Mouse (Mus musculus) midbrain, embryonic 14.5 days (tissue): ENCODE data around the gene Cenpe. TPM values are rescaled to one million over a fixed set of nuclear protein-coding genes. Genes with fewer than 3 reads are reported as not detected.
A peak's percentile ranks its signal among the peaks of the same experiment; 100 is the strongest.

ENCODE experiments used
- ATAC-seq: fragments of 200-750 bp; cut with Nextera tagmentation; 2 replicates; pipeline ENCODE4 v1.8.0; 2017; ENCODE audit warnings: moderate number of reproducible peaks, moderate library complexity; ENCODE audit not compliant: low FRiP score, low TSS enrichment
- DNase-seq: peaks from one replicate; pipeline ENCODE4 v3.0.0-alpha.2; 2015
- H3K27ac ChIP-seq: fragments of 300-500 bp; sonication (generic); replicated peaks from 2 replicates; pipeline ENCODE4 v1.5.1; 2014; ENCODE audit warnings: mild to moderate bottlenecking, low read depth, low read length, moderate library complexity
- H3K27me3 ChIP-seq: fragments of 300-500 bp; sonication (generic); 2 replicates; pipeline ENCODE4 v1.6.1; 2014; ENCODE audit warnings: low read length, control low read depth, mixed read lengths; ENCODE audit not compliant: control insufficient read depth, insufficient read depth
- H3K36me3 ChIP-seq: fragments of 300-500 bp; sonication (generic); 2 replicates; pipeline ENCODE4 v1.6.1; 2014; ENCODE audit warnings: low read length, control low read depth; ENCODE audit not compliant: control insufficient read depth, insufficient read depth
- H3K4me1 ChIP-seq: fragments of 300-500 bp; sonication (generic); 2 replicates; pipeline ENCODE4 v1.6.1; 2014; ENCODE audit warnings: mild to moderate bottlenecking, antibody characterized with exemption, low read length, control low read depth; ENCODE audit not compliant: control insufficient read depth, insufficient read depth
- H3K4me2 ChIP-seq: fragments of 300-500 bp; sonication (generic); 2 replicates; pipeline ENCODE4 v1.6.1; 2014; ENCODE audit warnings: mild to moderate bottlenecking, low read length, moderate library complexity
- H3K4me3 ChIP-seq: fragments of 300-500 bp; sonication (generic); replicated peaks from 2 replicates; pipeline ENCODE4 v1.5.1; 2014; ENCODE audit warnings: low read depth, low read length
- H3K9ac ChIP-seq: fragments of 300-500 bp; sonication (generic); replicated peaks from 2 replicates; pipeline ENCODE4 v1.6.1; 2014; ENCODE audit warnings: mild to moderate bottlenecking, low read length, moderate library complexity
- H3K9me3 ChIP-seq: fragments of 300-500 bp; sonication (generic); 2 replicates; pipeline ENCODE4 v1.6.1; 2016; ENCODE audit warnings: low read length, control low read depth, mixed read lengths; ENCODE audit not compliant: control insufficient read depth
- WGBS: fragments of 180-500 bp; shearing (Covaris S2); extraction: QIAGEN DNeasy Blood & Tissue Kit; methylation state at CpG from one replicate; pipeline ENCODE4 v1.1.7; 2014; 5-methylcytosine and 5-hydroxymethylcytosine counted together
- polyA plus RNA-seq: library from polyadenylated mRNA; unstranded; fragments of >200 nt; fragmentation: Nextera tagmentation; extraction: Ambion mirVana; gene quantifications from 2 replicates; pipeline ENCODE4 v1.2.1, GENCODE M21; 2014

Gene Cenpe
- polyA plus RNA-seq, 1 experiment from 2014 or later, result 7.9 TPM

DNA sequence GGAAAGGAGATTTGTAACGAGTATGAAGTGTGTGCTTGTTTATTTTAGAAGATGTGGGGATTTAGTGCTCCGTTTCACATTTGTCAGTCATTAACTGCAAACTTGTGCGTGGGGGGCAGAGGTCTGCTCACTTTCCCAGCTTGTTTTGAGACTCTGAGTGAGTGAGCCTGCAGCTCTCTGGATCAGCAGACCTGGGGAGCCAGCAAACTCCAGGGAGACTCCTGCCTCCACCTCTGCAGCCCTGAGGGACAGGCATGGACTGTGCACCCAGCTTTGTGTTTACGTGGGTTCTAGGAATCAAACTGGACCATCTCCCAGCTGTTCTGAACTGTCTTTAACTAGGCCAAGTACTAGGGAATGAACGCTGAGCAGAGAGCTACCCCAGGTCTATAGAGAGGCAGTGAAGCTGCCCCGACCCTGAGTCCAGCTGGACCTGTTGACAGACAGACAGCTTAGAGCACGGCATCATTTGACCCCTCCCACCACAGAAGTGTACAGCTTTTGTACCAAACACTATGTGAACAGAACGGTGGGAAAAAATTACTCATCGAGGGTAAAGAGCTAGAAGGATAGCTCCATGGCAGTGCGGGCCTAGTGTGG, 57.2 kb downstream of the Cenpe start:
- H3K9me3 ChIP-seq, result no peaks in the 10 kb centered on the region
- no peaks in the 10 kb centered on the region for H3K4me1 ChIP-seq
- no peak overlapping the region for H3K4me2 ChIP-seq
- H3K27me3 ChIP-seq, result no peaks in the 10 kb centered on the region
- no peak overlapping the region for H3K27ac ChIP-seq
- 95% methylated on average over 10 of the region's 10 CpGs for WGBS
- no peak overlapping the region for H3K9ac ChIP-seq
- H3K4me3 ChIP-seq, result no peak overlapping the region
- ATAC-seq (no peak), DNase-seq (no peak)
- peaks cover 5% of the 10 kb centered on the region; the same call in 1 of the 2 replicates for H3K36me3 ChIP-seq

GRCm38 (mm10) chr3:135272627-135273026, 60.3 kb downstream of the Cenpe start:
- 82% methylated on average over 12 of the region's 12 CpGs for WGBS
- no peak overlapping the region for H3K4me3 ChIP-seq
- H3K4me2 ChIP-seq, result no peak overlapping the region
- H3K27me3 ChIP-seq, result no peaks in the 10 kb centered on the region
- H3K36me3 ChIP-seq, result peaks cover 3% of the 10 kb centered on the region; the same call in 1 of the 2 replicates
- ATAC-seq (no peak), DNase-seq (peak; percentile 44)
- no peaks in the 10 kb centered on the region for H3K4me1 ChIP-seq
- no peaks in the 10 kb centered on the region for H3K9me3 ChIP-seq
- H3K27ac ChIP-seq, result no peak overlapping the region
- no peak overlapping the region for H3K9ac ChIP-seq

GRCm38 (mm10) chr3:135273047-135273446, 60.7 kb downstream of the Cenpe start:
- no peak overlapping the region for H3K9ac ChIP-seq
- no peaks in the 10 kb centered on the region for H3K27me3 ChIP-seq
- H3K4me3 ChIP-seq, result no peak overlapping the region
- H3K4me1 ChIP-seq, result no peaks in the 10 kb centered on the region
- ATAC-seq (no peak), DNase-seq (no peak)
- no peak overlapping the region for H3K4me2 ChIP-seq
- peaks cover 3% of the 10 kb centered on the region; the same call in 1 of the 2 replicates for H3K36me3 ChIP-seq
- no peak overlapping the region for H3K27ac ChIP-seq
- WGBS, result 93% methylated on average over 13 of the region's 13 CpGs
- no peaks in the 10 kb centered on the region for H3K9me3 ChIP-seq

DNA sequence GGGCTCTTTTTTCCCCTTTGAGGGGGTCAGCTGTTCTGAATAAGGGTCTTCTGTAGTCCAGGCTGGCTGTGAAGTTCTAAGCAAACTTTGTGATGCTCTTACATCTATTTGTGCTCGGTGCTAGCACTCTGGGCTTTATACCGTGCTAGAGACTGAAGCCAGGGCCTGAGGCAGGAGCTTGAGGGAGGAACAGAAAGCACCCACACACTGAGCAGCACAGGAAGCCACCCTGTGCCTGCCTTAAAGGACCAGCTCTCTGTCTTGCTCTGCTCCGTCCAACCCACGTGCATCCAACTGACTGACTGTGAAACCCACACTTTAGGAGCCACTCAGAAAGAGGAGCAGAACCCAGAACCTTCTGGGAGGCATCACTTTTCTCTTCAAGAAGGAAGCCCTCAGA, 67.8 kb downstream of the Cenpe start:
- peak overlapping the region; percentile 32; the same call in 1 of the 2 replicates for H3K27ac ChIP-seq
- no peak for DNase-seq
- no peak for ATAC-seq
- H3K4me3 ChIP-seq, result no peak overlapping the region
- H3K4me2 ChIP-seq, result no peak overlapping the region
- WGBS, result 81% methylated on average over 4 of the region's 4 CpGs
- H3K9me3 ChIP-seq, result no peaks in the 10 kb centered on the region
- H3K9ac ChIP-seq, result no peak overlapping the region
- no peaks in the 10 kb centered on the region for H3K27me3 ChIP-seq
- H3K36me3 ChIP-seq, result no peaks in the 10 kb centered on the region
- H3K4me1 ChIP-seq, result 0 out of 2 replicates have a peak, but pooled peaks cover 3% of the 10 kb centered on the region

GRCm38 (mm10) chr3:135280669-135281415, 68.5 kb downstream of the Cenpe start, which contains the start of gene Bdh2:
Gene Bdh2, plus strand, starts transcription at chr3:135281221.
- DNase-seq (peak; percentile 95), ATAC-seq (peak; percentile 84)
- H3K27me3 ChIP-seq, result no peaks in the 10 kb centered on the region
- H3K4me3 ChIP-seq, result no peak within 1 kb of the TSS
- peak within 1 kb of the TSS; percentile 32 for H3K27ac ChIP-seq
- H3K9ac ChIP-seq, result peak within 1 kb of the TSS; percentile 29
- WGBS, result 24% methylated on average over 14 of the region's 14 CpGs
- no peaks in the 10 kb centered on the region for H3K9me3 ChIP-seq
- no peaks in the 10 kb centered on the region for H3K36me3 ChIP-seq
- 0 out of 2 replicates have a peak within 1 kb of the TSS, but pooled peaks have one; percentile 0 for H3K4me2 ChIP-seq
- 0 out of 2 replicates have a peak, but pooled peaks cover 3% of the 10 kb centered on the region for H3K4me1 ChIP-seq

DNA sequence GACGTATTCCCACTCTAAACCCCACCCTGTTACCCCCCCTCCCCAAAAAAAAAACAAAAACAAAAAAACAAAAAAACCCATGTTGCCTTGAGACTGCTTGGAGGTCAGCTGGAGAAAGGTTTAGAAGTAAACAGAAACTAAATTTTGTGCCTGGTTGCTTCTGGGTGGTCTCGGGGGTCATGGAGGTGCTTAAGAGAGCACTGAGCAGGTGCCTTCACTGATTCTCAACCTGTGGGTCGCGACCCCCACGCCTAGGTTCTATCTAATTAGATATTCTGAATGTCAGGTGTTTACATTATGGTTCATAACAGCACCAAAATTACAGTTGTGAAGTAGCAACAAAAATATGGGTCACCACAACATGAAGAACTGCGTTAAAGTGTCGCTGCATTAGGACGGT, 69.4 kb downstream of the Cenpe start:
- Histone ChIP-seq H3K36me3 (no peaks in the 10 kb centered on the region), H3K27me3 (no peaks in the 10 kb centered on the region), H3K4me2 (no peak overlapping the region), H3K9me3 (no peaks in the 10 kb centered on the region), H3K4me3 (no peak overlapping the region), H3K9ac (no peak overlapping the region), H3K27ac (no peak overlapping the region), H3K4me1 (0 out of 2 replicates have a peak, but pooled peaks cover 3% of the 10 kb centered on the region)
- no peak for ATAC-seq
- WGBS, result 87% methylated on average over 8 of the region's 8 CpGs
- no peak for DNase-seq

DNA sequence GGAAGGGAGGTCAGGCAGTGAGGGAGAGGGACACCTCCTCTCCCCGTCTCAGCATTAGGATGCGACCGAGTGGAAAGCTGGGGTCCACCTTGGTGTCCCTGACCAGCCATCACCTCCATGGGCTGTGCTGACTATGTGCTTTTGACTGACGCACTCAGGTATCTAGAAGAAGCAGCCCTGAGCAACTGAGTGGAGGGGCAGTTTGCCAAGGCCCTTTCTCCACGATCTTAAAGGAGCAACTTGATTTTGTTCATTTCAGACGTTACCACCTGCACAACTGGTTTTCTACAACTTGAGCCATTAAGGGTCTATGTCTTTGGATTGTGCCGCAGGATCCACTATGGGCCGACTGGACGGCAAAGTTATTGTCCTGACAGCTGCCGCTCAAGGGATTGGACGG, 72.9 kb downstream of the Cenpe start:
- Histone ChIP-seq H3K4me2 (no peak overlapping the region), H3K4me1 (0 out of 2 replicates have a peak, but pooled peaks cover 3% of the 10 kb centered on the region), H3K4me3 (no peak overlapping the region), H3K27ac (no peak overlapping the region), H3K9me3 (no peaks in the 10 kb centered on the region), H3K36me3 (no peaks in the 10 kb centered on the region), H3K27me3 (no peaks in the 10 kb centered on the region), H3K9ac (no peak overlapping the region)
- no peak for DNase-seq
- ATAC-seq, result no peak
- 83% methylated on average over 11 of the region's 11 CpGs for WGBS

- no peak overlapping the region for H3K4me3 ChIP-seq
- no peak for ATAC-seq
- no peak overlapping the region for H3K4me2 ChIP-seq
- H3K4me1 ChIP-seq, result 0 out of 2 replicates have a peak, but pooled peaks cover 1% of the 10 kb centered on the region
- 90% methylated on average over 3 of the region's 3 CpGs for WGBS
- H3K9ac ChIP-seq, result no peak overlapping the region
- no peaks in the 10 kb centered on the region for H3K36me3 ChIP-seq
- H3K27ac ChIP-seq, result no peak overlapping the region
- no peak for DNase-seq
- no peaks in the 10 kb centered on the region for H3K27me3 ChIP-seq
- H3K9me3 ChIP-seq, result no peaks in the 10 kb centered on the region
These were observed 73.5 kb downstream of the Cenpe start for GRCm38 (mm10) chr3:135285807-135286206.
